Mouse (Mus musculus) spleen, adult 2 months (tissue): ENCODE data around the gene Ngef.

Experiments used
- CTCF ChIP-seq: fragments of 200-500 bp; IDR thresholded peaks from 2 replicates; pipeline ENCODE4 v1.5.1; 2011; ENCODE audit warnings: mild to moderate bottlenecking, inconsistent platforms; ENCODE audit not compliant: insufficient read depth, insufficient read length, insufficient replicate concordance; ENCODE audit errors: extremely low read depth
- POLR2A ChIP-seq: fragments of 200-500 bp; IDR thresholded peaks from 2 replicates; pipeline ENCODE4 v1.6.1; 2011; ENCODE audit warnings: low read depth, low read length, inconsistent platforms

GRCm38 (mm10) chr1:87520467-87520866 lies 53.2 kb downstream of the Ngef start:
- TF ChIP-seq POLR2A (no peak), CTCF (no peak)
